Mouse (Mus musculus): ENCODE results near the gene Padi2. TPM values are rescaled to one million over a fixed set of nuclear protein-coding genes. Genes with fewer than 3 reads are reported as not detected.

Padi2 gene
- total and polyA plus RNA-seq, 3 experiments = 0.04 TPM; not detected in 2

DNA sequence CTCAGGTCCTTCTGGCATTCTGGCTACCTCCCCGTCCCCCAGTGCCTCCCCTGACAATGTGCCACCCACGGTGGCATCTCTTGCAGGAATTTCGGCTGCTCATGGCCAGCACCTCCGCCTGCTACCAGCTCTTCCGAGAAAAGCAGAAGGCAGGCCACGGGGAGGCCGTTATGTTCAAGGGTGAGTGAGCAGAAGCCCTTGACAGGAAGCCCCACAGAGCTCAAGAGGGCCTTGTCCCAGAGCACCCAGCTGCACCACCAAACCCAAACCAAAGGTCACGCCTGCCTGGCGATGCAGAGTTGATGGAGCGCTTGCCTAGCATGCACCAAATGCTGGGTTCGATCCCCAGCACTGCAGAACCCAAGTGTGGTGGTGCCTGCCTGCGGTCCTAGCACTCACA, 38.2 kb downstream of the Padi2 start:
- no peak for TF ChIP-seq MAX (IDR thresholded peaks at IDR 0.05; ENCODE audit: low read length)
- no peak for TF ChIP-seq USF2 (conservative IDR thresholded peaks at IDR 0.05; ENCODE audit: low read depth, low read length)
- TF ChIP-seq MAZ (IDR thresholded peaks at IDR 0.05; ENCODE audit: low read depth, low read length) = no peak
- no peak for TF ChIP-seq IRF4 (IDR thresholded peaks at IDR 0.05; ENCODE audit: low read depth, low read length)
- TF ChIP-seq CTCF (conservative IDR thresholded peaks at IDR 0.05 in 1 of 2, IDR thresholded peaks at IDR 0.05 in 1 of 2; ENCODE audit: low read depth in 2 of 2, low read length in 2 of 2) = no peak
- TF ChIP-seq CHD2 (IDR thresholded peaks at IDR 0.05; ENCODE audit: low read length) = no peak
- TF ChIP-seq JUN (IDR thresholded peaks at IDR 0.05; ENCODE audit: insufficient read depth, low read depth, low read length) = no peak
- no peak for TF ChIP-seq NRF1 (IDR thresholded peaks at IDR 0.05; ENCODE audit: low read depth, low read length)
- no peak for TF ChIP-seq MEF2A (IDR thresholded peaks at IDR 0.05; ENCODE audit: borderline replicate concordance, low read depth, low read length)
- TF ChIP-seq EP300 (IDR thresholded peaks at IDR 0.05; ENCODE audit: low read length) = no peak
- no peak for TF ChIP-seq MYC (IDR thresholded peaks at IDR 0.05; ENCODE audit: low read depth, low read length)
- TF ChIP-seq ZC3H11A (IDR thresholded peaks at IDR 0.05; ENCODE audit: low read depth, low read length) = no peak
- TF ChIP-seq GABPA (IDR thresholded peaks at IDR 0.05; ENCODE audit: insufficient replicate concordance, low read depth, low read length) = no peak
- H3K4me2 ChIP-seq (ENCODE audit: insufficient read depth, low read depth, poor library complexity, severe bottlenecking) = no peak overlapping the region
- H3K4me3 ChIP-seq (replicated peaks in 1 of 3; ENCODE audit: low read depth in 2 of 3, low read length in 2 of 3, poor library complexity in 1 of 3) = no peak overlapping the region
- dilution Hi-C loops (cut with MboI; ENCODE audit: extremely low pct_ligation_motif_present, extremely low pct_unique_long_range_greater_than_20kb, low sequenced_read_pairs) (no loop called here), in situ Hi-C loops (cut with MboI; ENCODE audit: low pct_ligation_motif_present, low pct_unique_long_range_greater_than_20kb, low sequenced_read_pairs) (no loop called here)
- H3K27ac ChIP-seq (ENCODE audit: insufficient read depth, low read depth) = no peak overlapping the region
- H3K4me1 ChIP-seq (ENCODE audit: control insufficient read depth in 1 of 2, insufficient read depth in 2 of 2) = peaks cover 3 to 15% of the 10 kb centered on the region in 2 experiments; a peak in 3 of 4 replicates
- H3K9me3 ChIP-seq (replicated peaks; ENCODE audit: low read length) = peaks cover 14% of the 10 kb centered on the region
- no peaks in the 10 kb centered on the region for H3K36me3 ChIP-seq (replicated peaks in 1 of 2; ENCODE audit: control insufficient read depth in 1 of 2, insufficient read depth in 1 of 2, low read length in 1 of 2)
- peak; percentile 34 for DNase-seq (ENCODE audit: extremely low read depth)
- peaks cover 19% of the 10 kb centered on the region for H3K27me3 ChIP-seq (replicated peaks)
- no peaks in the 10 kb centered on the region for H3K79me2 ChIP-seq (replicated peaks; ENCODE audit: control insufficient read depth, extremely low read depth, insufficient read depth, poor library complexity, severe bottlenecking)
- H3K9ac ChIP-seq (ENCODE audit: insufficient read depth, low read depth) = no peak overlapping the region

DNA sequence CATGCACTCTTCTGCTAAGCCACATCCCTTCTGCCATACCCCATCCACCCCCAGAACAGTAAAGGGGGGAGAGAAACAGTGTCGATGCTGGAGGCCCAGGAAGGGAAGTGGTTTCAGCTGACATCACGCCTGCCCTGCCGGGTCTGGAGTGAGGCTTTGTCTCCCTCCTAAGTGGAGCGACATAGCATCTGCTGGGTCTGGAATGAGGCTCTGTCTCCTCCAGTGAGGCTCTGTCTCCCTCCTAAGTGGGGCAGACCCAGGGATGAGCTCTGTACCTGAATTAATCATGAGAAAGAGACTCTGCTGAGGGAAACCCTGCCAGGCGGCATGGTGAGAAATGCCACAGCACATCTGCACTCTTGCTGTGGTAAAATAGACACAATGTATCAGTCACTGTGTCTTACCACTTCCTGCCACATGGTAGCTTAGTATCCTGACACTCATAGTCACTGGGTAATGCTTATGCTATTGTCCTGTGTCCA, 38.9 kb downstream of the Padi2 start:
- no peak for DNase-seq (ENCODE audit: extremely low read depth)
- H3K27ac ChIP-seq (ENCODE audit: insufficient read depth, low read depth) = no peak overlapping the region
- H3K36me3 ChIP-seq (replicated peaks in 1 of 2; ENCODE audit: control insufficient read depth in 1 of 2, insufficient read depth in 1 of 2, low read length in 1 of 2) = no peaks in the 10 kb centered on the region
- H3K27me3 ChIP-seq (replicated peaks) = peaks cover 19% of the 10 kb centered on the region
- H3K79me2 ChIP-seq (replicated peaks; ENCODE audit: control insufficient read depth, extremely low read depth, insufficient read depth, poor library complexity, severe bottlenecking) = no peaks in the 10 kb centered on the region
- H3K9me3 ChIP-seq (replicated peaks; ENCODE audit: low read length) = peaks cover 17% of the 10 kb centered on the region
- in situ Hi-C loops (cut with MboI; ENCODE audit: low pct_ligation_motif_present, low pct_unique_long_range_greater_than_20kb, low sequenced_read_pairs) = no loop called here
- no peak overlapping the region for H3K4me3 ChIP-seq (replicated peaks in 1 of 3; ENCODE audit: low read depth in 2 of 3, low read length in 2 of 3, poor library complexity in 1 of 3)
- H3K4me2 ChIP-seq (ENCODE audit: insufficient read depth, low read depth, poor library complexity, severe bottlenecking) = no peak overlapping the region
- H3K4me1 ChIP-seq (ENCODE audit: control insufficient read depth in 1 of 2, insufficient read depth in 2 of 2) = peaks cover 3 to 15% of the 10 kb centered on the region in 2 experiments; a peak in 3 of 4 replicates
- TF ChIP-seq MAX (IDR thresholded peaks at IDR 0.05; ENCODE audit: low read length) (no peak), TCF12 (IDR thresholded peaks at IDR 0.05; ENCODE audit: low read depth, low read length) (no peak), TBP (conservative IDR thresholded peaks at IDR 0.05; ENCODE audit: low read depth, low read length) (no peak), ETS1 (conservative IDR thresholded peaks at IDR 0.05; ENCODE audit: low read depth, low read length) (no peak), USF2 (conservative IDR thresholded peaks at IDR 0.05; ENCODE audit: low read depth, low read length) (no peak), RAD21 (IDR thresholded peaks at IDR 0.05; ENCODE audit: low read depth, low read length) (no peak), PAX5 (IDR thresholded peaks at IDR 0.05; ENCODE audit: low read length) (no peak), MYC (IDR thresholded peaks at IDR 0.05; ENCODE audit: low read depth, low read length) (no peak), USF1 (IDR thresholded peaks at IDR 0.05; ENCODE audit: low read depth, low read length) (no peak), NRF1 (IDR thresholded peaks at IDR 0.05; ENCODE audit: low read depth, low read length) (no peak), ZMIZ1 (IDR thresholded peaks at IDR 0.05; ENCODE audit: low read depth, low read length) (no peak), MAZ (IDR thresholded peaks at IDR 0.05; ENCODE audit: low read depth, low read length) (no peak), NELFE (IDR thresholded peaks at IDR 0.05; ENCODE audit: low read depth, low read length) (no peak), EP300 (IDR thresholded peaks at IDR 0.05; ENCODE audit: low read length) (no peak)
- no peak overlapping the region for H3K9ac ChIP-seq (ENCODE audit: insufficient read depth, low read depth)
- dilution Hi-C loops (cut with MboI; ENCODE audit: extremely low pct_ligation_motif_present, extremely low pct_unique_long_range_greater_than_20kb, low sequenced_read_pairs) = no loop called here

Data from CH12.LX (cell line).